Mouse (Mus musculus) 3T3-L1 (cell line): ENCODE data around the gene Ndufv1.

ENCODE experiments used
- DNase-seq: peaks from one replicate; pipeline ENCODE4 v3.0.0-alpha.2; 2015; ENCODE audit warnings: low read depth, low spot score

Ndufv1 gene

GRCm38 (mm10) chr19:4003112-4003511 is 9.5 kb downstream of the Ndufv1 start, which contains the start of gene Doc2g:
Gene Doc2g (plus strand): TSS chr19:4003313.
- no peak for DNase-seq

DNA sequence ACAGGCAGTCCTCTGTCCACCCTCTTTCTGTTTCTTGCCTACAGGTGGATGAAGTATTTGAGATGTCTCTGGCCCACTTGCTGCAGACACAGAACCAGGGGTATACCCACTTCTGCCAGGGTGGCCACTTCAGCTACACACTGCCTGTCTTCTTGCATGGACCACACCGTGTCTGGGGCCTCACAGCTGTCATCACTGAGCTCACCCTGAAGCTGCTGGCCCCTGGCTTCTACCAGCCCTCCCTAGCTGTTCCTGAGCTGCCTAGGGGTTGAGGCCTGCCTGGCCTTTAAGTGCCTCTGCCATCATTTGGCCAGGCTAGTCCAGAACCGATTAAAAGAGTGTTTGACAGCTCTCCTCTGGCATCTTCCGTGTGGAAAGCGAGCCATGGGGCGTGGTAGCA is 10.9 kb downstream of the Ndufv1 start:
- DNase-seq = no peak

- peak; percentile 32 for DNase-seq
Observed at GRCm38 (mm10) chr19:4000949-4001525, 11.6 kb downstream of the Ndufv1 start.

- DNase-seq = peak; percentile 100
Observed at GRCm38 (mm10) chr19:4000119-4000900, 12.3 kb downstream of the Ndufv1 start, which contains the start of the genes Nudt8 and Gm49405. Gene Nudt8 (plus strand): TSS chr19:4000580. Gene Gm49405 (plus strand): TSS chr19:4000626.

DNA sequence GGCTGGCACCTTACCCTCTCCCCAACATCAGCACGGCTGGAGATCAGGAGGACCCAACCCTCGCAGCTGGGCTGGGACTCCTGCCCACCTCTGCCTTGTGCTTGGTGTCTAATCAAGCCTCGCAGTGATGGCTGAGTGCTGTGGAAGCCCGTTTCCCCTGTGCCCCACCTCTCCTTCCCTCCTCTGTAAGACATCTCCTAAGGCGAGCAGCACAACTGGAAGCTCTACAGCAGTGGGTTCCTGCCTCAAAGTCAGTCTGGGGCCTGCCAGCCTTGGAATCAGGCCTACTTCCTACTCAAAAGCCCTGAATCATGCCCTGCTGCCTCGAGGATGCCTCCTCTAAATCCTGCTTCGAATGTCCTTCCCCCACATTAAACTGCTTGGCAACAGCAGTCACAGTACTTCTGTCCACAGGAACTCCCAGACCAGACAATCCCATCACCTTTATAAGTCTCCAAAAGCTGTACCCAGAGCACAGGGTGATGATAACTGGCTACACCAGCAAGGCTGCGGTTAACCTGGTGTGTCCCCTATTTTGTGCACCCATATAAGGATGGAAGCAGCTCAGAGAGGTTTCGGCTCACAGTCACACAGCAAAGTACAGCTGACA is 13.4 kb downstream of the Ndufv1 start:
- DNase-seq = peak; percentile 53

DNA sequence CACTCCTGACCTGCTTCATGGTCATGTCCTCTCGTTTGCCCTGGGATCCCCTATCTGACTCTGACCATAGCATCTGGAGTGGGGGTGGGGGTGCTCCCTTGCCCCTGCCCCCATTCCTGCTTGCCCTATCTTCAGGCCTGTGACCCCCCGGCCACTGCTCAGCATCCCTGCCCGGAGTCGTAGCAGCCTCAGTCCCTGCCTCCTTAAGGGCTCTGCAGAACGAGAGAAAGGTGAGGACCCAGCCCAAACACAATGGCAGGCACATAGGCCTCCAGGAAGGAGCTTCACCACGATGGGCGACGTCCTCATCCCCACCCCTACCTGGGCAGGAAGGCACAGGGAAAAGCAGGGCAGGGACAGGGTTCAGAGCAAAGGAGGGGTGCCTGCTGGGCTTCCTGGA is 14.3 kb downstream of the Ndufv1 start:
- DNase-seq = no peak

DNA sequence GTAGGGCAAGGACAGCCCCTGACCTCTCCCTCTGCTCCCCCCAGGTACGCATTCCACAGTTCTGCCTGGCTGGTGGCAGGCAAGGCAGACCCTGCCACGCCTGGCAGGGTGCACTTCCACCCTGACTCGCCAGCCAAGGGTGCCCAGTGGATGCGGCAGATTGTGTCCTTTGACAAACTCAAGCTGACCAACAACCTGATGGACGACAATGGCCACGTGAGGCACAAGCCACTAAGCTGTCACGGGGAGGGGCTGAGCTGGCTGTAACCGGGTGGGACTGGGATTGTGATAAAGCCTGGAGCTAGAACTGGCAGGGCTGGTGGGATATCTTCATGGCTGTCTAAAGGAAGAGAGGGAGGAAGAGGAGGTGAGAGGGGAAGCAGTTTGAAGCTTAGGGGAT is 15.4 kb downstream of the Ndufv1 start:
- no peak for DNase-seq

- no peak for DNase-seq
Observed at GRCm38 (mm10) chr19:3996747-3997146, 15.9 kb downstream of the Ndufv1 start.

- DNase-seq = peak; percentile 27
Observed at GRCm38 (mm10) chr19:3996106-3996505, 16.5 kb downstream of the Ndufv1 start.

DNA sequence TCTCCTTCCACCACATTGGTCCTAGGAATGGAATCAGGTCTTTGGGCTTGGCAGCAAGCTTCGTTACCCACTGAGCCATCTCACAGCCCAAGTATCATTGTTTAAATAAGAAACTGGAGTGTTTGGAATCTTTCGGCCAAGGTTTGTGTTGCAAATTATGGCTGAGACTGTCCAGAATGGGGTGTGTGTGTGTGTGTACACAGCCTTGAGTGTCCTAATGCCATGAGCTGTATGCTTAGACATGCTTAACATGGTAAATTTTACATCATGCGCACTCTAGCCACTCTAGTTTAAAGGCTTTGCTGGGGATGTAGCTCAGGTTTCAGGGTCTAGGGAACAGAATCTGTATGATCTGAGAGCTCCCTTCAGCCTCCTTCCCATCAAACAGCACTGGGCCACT is 17.1 kb downstream of the Ndufv1 start:
- no peak for DNase-seq

- no peak for DNase-seq
Observed at GRCm38 (mm10) chr19:3994932-3995331, 17.7 kb downstream of the Ndufv1 start.

DNA sequence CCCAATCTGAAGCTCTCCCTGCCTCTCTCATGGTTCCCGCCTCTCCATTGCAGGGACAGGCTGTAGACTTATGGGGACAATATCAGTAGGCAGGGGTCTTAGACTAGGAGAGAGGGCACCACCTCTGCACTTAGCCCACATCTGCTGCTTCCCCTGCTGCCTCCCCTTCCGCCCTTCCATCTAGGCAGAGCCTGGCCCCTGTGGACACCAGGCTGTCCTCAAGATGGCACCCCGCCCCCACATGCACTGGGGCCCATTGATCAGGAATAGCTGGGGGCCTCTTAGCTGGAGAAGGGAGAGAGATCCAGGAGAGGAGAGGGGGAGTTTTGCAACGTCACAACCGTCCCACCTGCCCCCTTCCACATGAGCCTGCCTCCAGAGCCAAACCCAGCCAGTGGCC is 20.2 kb downstream of the Ndufv1 start, which contains the start of gene Tbx10:
Gene Tbx10 (plus strand): TSS at position 337 of the 400 bp plus-strand sequence.
- DNase-seq = no peak

DNA sequence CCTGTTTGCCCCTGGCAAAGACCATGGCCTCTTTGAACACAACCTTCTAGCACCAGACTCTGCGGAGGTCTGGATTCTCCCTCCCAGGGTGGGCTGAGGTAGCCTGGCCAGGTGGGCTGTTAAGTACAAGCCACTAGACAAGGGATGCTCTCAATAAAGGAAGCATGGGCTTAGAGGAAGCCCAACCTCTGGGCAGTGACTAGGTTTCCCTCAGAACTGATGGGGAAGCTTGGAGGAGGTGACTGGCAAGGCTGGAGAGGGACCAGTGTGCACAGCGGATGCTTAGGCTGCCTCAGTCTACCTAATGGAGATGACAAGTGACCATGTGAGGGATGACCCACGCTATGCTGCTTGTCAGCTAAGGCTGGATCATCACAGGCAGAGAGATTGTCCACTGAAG is 20.6 kb downstream of the Ndufv1 start:
- DNase-seq = no peak

GRCm38 (mm10) chr19:3991562-3991961 is 21.0 kb downstream of the Ndufv1 start:
- no peak for DNase-seq

GRCm38 (mm10) chr19:3990804-3991203 is 21.8 kb downstream of the Ndufv1 start:
- no peak for DNase-seq

GRCm38 (mm10) chr19:3988750-3989149 is 23.9 kb downstream of the Ndufv1 start:
- no peak for DNase-seq

DNA sequence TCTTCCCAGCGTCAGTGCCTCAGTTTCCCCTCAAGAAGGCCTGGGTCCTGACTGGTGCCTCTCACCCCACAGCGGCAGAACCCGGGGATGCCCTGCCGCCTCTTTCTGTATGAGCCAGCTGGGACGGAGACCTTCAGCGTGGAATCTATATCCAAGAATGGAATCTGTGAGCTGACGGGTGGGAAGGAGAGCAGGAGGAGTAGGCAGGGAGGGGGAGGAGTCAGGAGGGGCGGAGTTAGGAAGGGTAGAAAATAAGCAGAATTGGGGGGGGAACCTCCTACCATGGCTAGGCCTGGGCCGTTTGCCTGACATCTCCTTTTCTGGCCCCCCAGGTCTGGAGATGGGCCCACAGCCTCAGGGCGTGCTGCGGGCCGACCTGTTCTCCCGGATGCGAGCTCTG is 24.5 kb downstream of the Ndufv1 start:
- DNase-seq = no peak

- peak; percentile 53 for DNase-seq
Observed at GRCm38 (mm10) chr19:3986334-3986733, 26.3 kb downstream of the Ndufv1 start, which contains the start of gene Acy3. Gene Acy3 (plus strand): TSS chr19:3986570.

DNA sequence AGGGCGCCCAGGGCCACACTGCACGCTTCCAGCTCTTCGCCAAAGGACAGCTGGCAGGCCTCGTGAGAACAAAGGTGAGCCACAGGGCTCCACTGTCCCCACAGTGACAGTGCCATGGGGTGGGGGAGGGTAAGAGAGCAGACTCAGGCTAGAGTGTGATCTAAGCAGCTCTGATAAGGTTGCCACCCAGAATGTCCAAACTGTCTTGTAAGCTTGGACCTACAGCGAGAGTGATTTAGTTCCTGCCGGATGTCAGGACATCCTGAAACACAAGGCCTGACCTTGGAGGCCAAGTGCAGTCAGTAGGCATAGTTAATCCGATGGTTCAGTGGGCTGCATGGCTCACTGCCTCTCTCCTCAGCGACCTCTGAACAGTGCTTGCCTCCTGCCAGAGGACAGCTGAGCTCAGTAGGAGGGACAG is 27.3 kb downstream of the Ndufv1 start:
- no peak for DNase-seq

- no peak for DNase-seq
Observed at GRCm38 (mm10) chr19:3983527-3984200, 28.9 kb downstream of the Ndufv1 start.

- no peak for DNase-seq
Observed at GRCm38 (mm10) chr19:3980917-3981316, 31.7 kb downstream of the Ndufv1 start.

- DNase-seq = peak; percentile 95
Observed at GRCm38 (mm10) chr19:3980309-3980708, 32.3 kb downstream of the Ndufv1 start.
